Comparison of ENCODE assay signal across 14 mouse cellular contexts in genomic region chr4:140662882-140663585, GRCm38 (mm10). TPM values are rescaled to one million over a fixed set of nuclear protein-coding genes. Genes with fewer than 3 reads are reported as not detected.
DNase-seq lines count a peak whose midpoint lies in the region; ATAC-seq lines count a peak whose summit lies in the region.
"Had no signal": no experiment of that assay in that cellular context is flagged by ENCODE, and none has a peak within 500 bp of the region (broad histone marks: within the 10 kb centered on the region; RNA-seq: fewer than 3 reads in every experiment).

No protein-coding gene starts in this region.

- H3K9ac ChIP-seq in heart, embryonic 13.5 days = peak overlapping the region; percentile 58
- no peak overlapping the region for H3K9ac ChIP-seq in lung, embryonic 15.5 days
- H3K9ac ChIP-seq: forebrain, postnatal 0 days; liver, embryonic 12.5 days had no signal

- H3K27me3 ChIP-seq in heart, embryonic 13.5 days (replicated peaks) = no peaks in the 10 kb centered on the region; the same call in 1 of the 2 replicates
- no peaks in the 10 kb centered on the region for H3K27me3 ChIP-seq in lung, embryonic 15.5 days
- H3K27me3 ChIP-seq: embryonic facial prominence, embryonic 12.5 days; Patski had no signal

- H3K4me2 ChIP-seq in heart, embryonic 13.5 days = no peak overlapping the region
- H3K4me2 ChIP-seq in lung, embryonic 15.5 days = no peak overlapping the region
- H3K4me2 ChIP-seq: embryonic facial prominence, embryonic 12.5 days; liver, embryonic 12.5 days had no signal

- intact Hi-C loops in heart, postnatal 36 days (cut with DNase I) = no loop called here

- no peak for DNase-seq in heart, postnatal 36 days
- no peak for DNase-seq in lung, postnatal 14 days
- DNase-seq in ZHBTc4 (ENCODE audit: low read depth, low spot score) = peak; percentile 11
- no peak for DNase-seq in cerebellum, adult 11 months
- DNase-seq: adrenal gland, adult 8-10 months; cerebellum, postnatal 14 days; forebrain, postnatal 0 days had no signal

- H3K4me3 ChIP-seq in heart, embryonic 13.5 days = no peak overlapping the region
- H3K4me3 ChIP-seq in lung, embryonic 15.5 days = no peak overlapping the region
- H3K4me3 ChIP-seq: embryonic facial prominence, embryonic 12.5 days; liver, embryonic 12.5 days had no signal

- no peak for ATAC-seq in heart, embryonic 13.5 days (ENCODE audit: extremely low read depth, insufficient number of reproducible peaks, low FRiP score, low TSS enrichment)
- ATAC-seq in lung, embryonic 15.5 days (ENCODE audit: borderline replicate concordance, extremely low read depth, low FRiP score, low TSS enrichment) = peak; percentile 53; the same call in 1 of the 2 replicates
- ATAC-seq in megakaryocyte, adult 5-6 weeks (ENCODE audit: poor library complexity, severe bottlenecking) = peak; percentile 24; the same call in 1 of the 2 replicates
- ATAC-seq: CD4-positive, CD25-positive, alpha-beta regulatory T cell, adult 4 months; forebrain, postnatal 0 days; liver, embryonic 12.5 days; Patski had no signal

- peaks cover 35% of the 10 kb centered on the region for H3K4me1 ChIP-seq in heart, embryonic 13.5 days
- H3K4me1 ChIP-seq in lung, embryonic 15.5 days = peaks cover 56% of the 10 kb centered on the region

- no peaks in the 10 kb centered on the region for H3K36me3 ChIP-seq in heart, embryonic 13.5 days
- no peaks in the 10 kb centered on the region for H3K36me3 ChIP-seq in lung, embryonic 15.5 days
- H3K36me3 ChIP-seq: embryonic facial prominence, embryonic 12.5 days; liver, embryonic 12.5 days had no signal

- WGBS in heart, embryonic 13.5 days = 26% methylated on average over 10 of the region's 10 CpGs
- 27% methylated on average over 10 of the region's 10 CpGs for WGBS in lung, embryonic 15.5 days

- H3K27ac ChIP-seq in heart, embryonic 13.5 days (replicated peaks) = 0 out of 2 replicates have a peak overlapping the region, but pooled peaks have one; percentile 32
- peak overlapping the region; percentile 87 for H3K27ac ChIP-seq in lung, embryonic 15.5 days
- H3K27ac ChIP-seq: embryonic facial prominence, embryonic 12.5 days; liver, embryonic 12.5 days had no signal

- H3K9me3 ChIP-seq in heart, embryonic 13.5 days = no peaks in the 10 kb centered on the region
- H3K9me3 ChIP-seq in lung, embryonic 15.5 days = no peaks in the 10 kb centered on the region
- H3K9me3 ChIP-seq: embryonic facial prominence, embryonic 12.5 days; liver, embryonic 12.5 days had no signal

RNA-seq across cellular contexts. Expression of gene Arhgef10l, which starts 2.8 kb away (rescaled TPM):
- 15.3 and 18.2 TPM in 2 replicates for polyA plus RNA-seq in heart, embryonic 13.5 days (2015; fragmentation: Nextera tagmentation; extraction: Ambion mirVana)
- total RNA-seq in heart, postnatal 36 days (2021) = 10 to 100 TPM; 62.5 to 65.0 TPM
- polyA plus RNA-seq in lung, embryonic 15.5 days (2015; fragmentation: Nextera tagmentation; extraction: Ambion mirVana) = 14.8 and 16.6 TPM in 2 replicates
- total RNA-seq in megakaryocyte, adult 5-6 weeks (2015) = 22.8 and 25.3 TPM in 2 replicates
- 72.2 and 83.3 TPM in 2 replicates for total RNA-seq in megakaryocyte, adult 5-6 weeks (2017)

RNA-seq across cellular contexts. Expression of gene Rcc2, which starts 37.3 kb away (rescaled TPM):
- 9.8 and 10.7 TPM in 2 replicates for polyA plus RNA-seq in heart, embryonic 13.5 days (2015; fragmentation: Nextera tagmentation; extraction: Ambion mirVana)
- total RNA-seq in heart, postnatal 36 days (2021) = 10 to 100 TPM; 14.0 to 14.8 TPM
- polyA plus RNA-seq in lung, embryonic 15.5 days (2015; fragmentation: Nextera tagmentation; extraction: Ambion mirVana) = 58.0 and 58.8 TPM in 2 replicates
- total RNA-seq in megakaryocyte, adult 5-6 weeks (2015) = 30.3 and 37.4 TPM in 2 replicates
- 50.8 and 57.3 TPM in 2 replicates for total RNA-seq in megakaryocyte, adult 5-6 weeks (2017)
